Mouse (Mus musculus): ENCODE measurements around the gene Tcf15.

DNA sequence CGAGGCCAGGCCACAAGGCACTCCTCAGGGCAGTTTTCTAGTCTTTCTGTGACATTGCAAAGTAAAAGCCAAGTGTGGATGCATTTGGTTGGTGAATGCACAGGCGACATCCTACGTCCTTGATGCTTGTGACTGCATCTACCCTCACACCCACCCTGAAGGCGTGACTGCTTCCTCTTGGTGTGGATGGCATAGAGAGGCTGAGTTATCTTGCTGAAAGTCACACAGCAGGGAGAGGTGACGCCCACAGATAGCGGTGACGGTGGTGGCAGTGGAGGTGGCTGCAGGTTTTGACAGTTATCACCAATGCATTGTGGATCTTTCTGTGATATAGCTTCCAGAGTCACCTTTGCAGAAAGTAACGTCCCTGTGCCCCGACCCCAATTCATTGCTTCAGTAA is 20.5 kb upstream of the Tcf15 start:
- no peak for TF ChIP-seq POLR2A (IDR thresholded peaks at IDR 0.05; ENCODE audit: borderline replicate concordance, extremely low read depth, insufficient read depth, insufficient read length, poor library complexity, severe bottlenecking)
- TF ChIP-seq CTCF (IDR thresholded peaks at IDR 0.05; ENCODE audit: borderline replicate concordance, extremely low read depth, insufficient read depth, insufficient read length), result no peak
